Mouse (Mus musculus) layer of hippocampus, adult 9-11 months (tissue): ENCODE data around the gene Dmrta2.

Experiments used
- DNase-seq: peaks from one replicate; pipeline ENCODE4 v3.0.0; 2022

Gene Dmrta2

DNA sequence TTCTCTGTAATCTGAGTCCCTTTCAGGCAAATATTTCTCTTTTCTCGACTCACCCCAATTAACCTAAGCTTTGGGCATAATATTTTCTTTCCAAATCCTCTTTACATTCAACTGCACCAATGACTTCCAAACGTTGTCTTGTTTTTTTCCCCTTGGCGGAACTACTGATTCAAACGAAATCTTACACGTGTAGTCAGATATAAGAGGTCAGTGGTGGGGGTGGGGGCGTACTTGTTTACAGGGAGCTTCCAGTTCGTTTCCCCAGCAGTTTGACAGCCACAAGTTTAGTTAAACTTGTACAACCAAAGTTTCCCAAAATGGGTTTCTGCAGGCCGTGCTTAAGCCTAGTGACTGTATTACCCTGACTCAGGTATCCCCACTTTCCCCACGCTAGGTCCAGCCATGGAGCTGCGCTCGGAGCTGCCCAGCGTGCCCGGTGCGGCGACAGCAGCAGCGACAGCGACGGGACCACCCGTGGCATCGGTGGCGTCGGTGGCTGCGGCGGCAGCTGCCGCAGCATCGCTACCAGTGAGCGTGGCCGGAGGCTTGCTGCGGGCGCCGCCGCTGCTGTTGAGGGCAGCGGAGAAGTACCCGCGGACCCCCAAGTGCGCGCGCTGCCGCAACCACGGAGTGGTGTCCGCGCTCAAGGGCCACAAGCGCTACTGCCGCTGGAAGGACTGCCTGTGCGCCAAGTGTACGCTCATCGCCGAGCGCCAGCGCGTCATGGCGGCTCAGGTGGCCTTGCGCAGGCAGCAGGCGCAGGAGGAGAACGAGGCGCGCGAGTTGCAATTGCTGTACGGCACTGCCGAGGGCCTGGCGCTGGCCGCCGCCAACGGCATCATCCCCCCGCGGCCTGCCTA, 1.8 kb downstream of the Dmrta2 start:
- DNase-seq = no peak

DNA sequence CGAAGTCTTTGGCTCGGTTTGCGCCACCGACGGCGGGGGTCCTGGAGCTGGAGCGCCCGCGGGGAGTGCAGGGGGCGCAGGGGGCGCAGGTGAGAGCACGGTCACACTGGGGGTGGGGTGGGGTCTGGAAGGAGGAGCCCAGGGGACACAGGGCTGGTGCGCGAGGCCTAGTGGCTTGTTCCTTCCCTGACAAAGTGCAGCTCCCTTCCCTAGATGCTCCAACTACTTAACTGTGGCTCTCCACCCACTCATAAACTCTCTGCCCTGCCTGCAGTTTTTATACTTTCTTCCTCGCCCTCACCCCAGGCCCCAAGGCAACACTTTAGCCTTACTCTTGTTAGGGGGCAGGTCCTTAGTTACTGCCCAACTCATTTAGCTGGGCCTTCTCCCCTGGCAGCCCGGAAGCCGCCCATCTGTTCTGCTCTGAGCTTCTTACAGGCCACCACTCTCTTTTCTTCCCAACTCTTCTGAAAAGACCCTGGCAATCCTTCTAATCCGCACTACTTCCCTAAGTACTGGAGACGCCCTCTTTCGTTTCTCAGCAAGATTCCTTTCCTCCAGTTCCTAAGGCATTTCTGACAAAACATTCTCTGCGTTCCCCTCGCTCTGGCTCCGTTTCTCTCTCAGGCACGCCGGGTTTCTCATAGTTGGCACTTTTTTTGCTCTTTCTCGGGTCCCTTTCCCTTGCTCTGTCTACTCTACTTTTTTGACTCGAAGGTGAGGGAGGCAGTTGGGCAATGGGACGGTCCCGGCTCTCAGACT, 2.6 kb downstream of the Dmrta2 start:
- DNase-seq = no peak

DNA sequence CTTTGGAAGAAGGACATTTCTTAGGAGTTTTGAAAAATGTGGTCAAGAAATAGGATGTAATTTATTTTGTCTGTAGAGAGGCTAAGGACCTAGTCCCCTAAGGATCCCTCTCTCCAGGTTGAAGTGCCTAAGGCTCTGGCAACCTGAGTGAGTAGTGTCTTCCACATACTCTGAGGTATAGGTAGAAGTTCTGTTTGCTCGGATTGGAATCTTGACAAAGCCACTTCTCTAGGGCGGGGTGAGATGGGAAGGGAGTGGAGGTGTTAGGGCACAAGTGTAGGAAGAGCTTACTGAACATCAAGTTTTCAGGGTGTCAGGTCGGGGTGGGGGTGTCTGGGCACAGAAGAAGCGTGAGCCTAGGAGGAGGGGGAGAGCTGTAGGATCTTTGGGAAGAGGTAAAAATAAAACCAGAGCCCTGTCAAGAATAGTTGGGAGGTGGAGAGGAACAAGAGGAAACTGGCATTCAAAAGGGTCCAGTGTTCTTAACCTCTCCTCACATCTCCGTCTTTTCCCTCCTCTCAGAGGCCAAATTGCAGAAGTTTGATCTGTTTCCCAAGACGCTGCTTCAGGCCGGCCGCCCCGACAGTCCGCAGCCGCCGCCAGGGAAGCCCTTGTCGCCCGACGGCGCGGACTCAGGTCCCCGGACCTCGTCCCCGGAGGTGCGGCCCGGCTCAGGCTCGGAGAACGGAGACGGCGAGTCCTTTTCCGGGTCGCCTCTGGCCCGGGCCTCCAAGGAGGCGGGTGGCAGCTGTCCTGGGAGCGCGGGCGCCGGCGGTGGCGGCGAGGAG, 3.4 kb downstream of the Dmrta2 start:
- no peak for DNase-seq

DNA sequence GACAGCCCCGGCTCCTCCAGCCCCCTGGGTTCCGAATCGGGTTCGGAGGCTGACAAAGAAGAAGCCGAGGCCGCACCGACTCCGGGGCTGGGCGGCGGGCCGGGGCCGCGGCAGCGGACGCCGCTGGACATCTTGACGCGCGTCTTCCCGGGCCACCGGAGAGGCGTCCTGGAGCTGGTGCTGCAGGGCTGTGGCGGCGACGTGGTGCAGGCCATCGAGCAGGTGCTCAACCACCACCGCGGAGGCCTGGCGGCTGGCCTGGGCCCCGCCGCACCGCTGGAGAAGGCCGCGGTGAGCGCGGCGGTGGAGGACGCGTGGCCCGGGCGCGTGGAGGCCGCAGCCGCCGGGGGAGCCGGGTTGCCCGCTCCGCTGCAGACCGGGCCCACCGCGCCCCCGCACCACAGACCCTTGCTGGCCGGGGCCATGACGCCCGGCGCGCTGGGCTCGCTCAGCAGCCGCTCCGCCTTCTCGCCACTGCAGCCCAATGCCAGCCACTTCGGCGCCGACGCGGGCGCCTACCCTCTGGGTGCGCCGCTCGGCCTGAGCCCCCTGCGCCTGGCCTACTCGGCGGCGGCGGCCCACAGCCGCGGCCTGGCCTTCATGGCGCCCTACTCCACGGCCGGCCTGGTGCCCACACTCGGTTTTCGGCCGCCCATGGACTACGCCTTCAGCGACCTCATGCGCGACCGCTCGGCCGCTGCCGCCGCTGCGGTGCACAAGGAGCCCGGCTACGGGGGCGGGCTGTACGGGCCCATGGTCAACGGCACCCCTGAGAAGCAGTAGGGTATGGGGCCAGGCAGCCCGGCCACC, 4.2 kb downstream of the Dmrta2 start:
- no peak for DNase-seq

DNA sequence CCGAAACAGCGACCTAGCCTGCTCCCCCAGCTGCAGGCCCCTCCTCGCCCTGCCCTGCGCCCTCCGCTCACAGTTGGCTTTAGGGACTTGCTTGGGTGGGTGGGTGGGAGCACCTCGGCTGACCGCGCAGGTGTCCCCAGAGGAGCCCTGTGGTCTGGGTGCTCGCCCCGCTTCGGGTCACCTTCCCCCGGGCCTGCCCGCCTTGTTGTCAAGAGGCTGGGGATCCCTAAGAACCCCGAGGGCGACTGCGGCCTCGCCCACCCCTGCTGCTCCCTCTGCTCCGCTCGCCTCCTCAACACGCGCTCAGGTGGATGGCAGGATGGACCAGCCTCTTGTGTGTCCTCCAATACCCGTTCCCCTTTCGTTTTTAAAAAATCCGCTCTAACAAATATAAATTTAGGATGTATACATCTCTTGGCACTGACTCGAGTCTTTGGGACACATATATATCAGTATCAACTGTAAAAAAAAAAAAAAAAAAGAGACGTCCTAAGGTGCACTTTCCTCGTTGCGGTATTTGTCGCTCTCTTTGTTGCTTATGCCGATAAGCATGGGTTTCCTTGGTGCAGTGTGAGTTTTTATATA, 4.9 kb downstream of the Dmrta2 start:
- DNase-seq = no peak

DNA sequence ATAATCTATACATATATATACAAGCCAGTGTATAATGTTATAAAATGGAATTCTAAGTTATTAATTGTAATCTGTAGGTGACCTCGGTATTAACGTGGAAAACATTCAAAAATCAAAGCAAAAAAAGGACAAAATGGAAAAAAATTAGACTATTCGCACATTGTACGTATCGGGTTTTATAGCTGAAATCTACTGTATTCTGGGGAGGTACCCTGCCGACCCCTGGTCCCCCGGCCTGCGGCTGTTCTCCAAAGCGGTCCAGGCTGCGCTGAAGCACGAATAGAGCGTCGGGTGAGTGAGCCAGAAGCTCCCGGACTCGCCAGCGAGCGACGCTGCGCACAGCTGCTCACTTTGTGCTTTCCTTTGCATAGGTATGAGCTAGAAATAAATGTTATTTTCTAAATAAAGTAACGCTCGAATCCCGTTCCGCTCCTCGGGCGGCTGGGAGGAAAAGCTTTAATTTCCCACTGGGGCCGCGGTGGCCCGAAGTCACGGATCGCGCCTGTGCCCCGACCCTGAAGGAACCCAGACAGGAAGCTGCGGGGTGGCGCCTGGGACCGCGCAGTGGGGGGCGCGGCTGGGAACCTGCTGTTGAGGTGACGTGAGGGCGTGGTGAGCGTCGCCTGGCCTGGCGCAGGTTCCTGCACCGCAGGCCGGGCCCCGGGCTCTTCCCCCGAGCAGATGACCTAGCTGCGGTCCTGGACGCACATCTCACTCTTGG, 5.6 kb downstream of the Dmrta2 start:
- no peak for DNase-seq

DNA sequence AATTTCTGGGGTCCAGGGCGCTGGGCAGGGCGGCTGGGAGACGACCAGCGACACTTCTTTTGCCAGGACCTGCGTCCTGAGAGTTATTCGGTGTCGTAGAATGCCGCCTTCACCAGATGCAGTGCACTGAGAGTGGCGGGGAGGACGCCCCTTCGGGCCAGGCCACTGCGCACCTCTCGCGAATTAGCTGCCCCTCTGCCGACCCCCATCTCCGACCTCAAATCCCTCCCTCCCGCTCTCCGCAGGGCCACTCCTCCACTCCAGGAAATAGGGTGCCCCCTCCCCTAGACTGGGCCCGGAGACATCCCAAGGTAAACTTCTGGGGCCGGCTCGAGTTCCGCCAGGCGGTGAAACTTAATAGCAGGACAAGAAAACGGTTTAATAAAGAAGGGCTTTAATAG, 6.2 kb downstream of the Dmrta2 start:
- no peak for DNase-seq

DNA sequence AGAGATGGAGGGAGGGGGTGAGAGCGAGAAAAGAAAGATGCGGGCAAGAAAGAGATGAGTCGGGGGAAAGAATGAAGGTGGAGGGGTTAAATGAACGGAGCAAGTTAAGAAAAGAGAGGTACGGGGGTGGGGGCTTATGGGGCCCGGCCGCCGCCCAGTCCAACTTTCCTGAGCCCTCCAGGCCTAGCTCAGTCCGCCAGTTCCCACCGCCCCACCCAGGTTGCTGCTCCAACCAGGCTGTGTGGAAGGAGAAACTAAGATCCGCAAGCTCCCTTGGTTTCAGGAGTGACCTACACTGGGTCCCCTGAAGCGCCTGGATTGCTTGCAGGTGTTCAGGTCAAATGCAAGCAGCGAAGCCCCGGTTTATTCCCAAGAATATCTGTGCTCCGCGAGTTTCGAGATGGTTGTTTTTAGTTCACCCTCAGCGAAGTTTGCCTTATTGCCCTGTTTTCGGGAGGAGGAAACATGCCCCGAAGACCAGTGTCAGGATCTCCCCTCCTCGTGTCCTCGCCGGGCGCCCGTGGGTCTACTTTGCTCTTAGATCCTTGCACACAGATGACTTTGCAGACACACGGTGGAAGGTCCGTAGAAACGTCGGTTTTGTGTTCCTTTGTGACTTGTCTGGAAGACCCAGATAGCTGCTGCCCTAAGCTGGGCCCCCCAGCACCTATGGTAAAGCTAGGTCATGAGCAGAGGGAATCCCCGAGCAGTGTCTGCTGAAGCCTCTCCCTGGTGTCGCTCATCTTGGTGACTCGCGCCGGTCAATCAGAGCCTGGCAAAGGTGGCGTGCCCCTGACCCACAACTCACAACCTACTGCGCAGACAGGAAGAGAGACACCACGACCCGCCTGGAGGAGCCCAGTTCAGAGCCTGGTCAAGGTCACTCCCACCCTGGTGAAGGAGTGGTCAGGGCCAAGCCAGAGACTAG, 6.9 kb downstream of the Dmrta2 start:
- no peak for DNase-seq

DNA sequence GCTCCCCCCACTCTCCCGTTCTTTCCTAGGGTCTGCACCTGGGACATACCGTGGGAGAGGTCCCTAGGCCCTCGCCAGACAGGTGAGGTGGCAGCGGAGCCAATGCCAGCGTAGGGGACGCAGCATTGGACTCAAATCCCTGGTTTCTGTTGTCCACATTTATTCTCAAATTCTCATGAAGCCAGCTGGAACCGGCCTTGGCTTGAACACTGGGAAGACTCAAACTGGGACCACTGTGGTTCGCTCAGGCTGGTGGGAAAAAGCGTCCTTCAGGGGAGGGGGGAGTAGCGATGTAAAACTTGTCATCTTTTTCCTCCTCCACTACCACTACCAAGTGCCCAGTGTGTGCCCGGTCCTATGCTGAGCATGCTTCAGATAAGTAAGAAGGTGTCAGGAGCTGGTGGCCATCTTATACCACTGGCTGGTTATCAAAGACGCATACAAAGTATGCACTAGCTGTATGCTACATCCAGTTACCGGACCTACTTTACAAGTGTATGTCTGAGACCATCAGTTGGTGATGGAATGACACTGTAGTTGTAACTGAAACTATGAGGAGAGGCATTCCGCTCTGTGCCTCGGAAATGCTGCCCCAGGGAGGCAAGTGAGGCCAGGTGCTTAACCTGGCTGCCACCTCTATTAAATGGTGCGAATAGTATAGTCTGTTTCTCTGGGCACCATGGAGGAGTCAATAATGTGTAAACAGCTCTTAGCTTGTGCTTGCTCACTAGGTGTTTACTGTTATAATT, 7.7 kb downstream of the Dmrta2 start:
- no peak for DNase-seq

DNA sequence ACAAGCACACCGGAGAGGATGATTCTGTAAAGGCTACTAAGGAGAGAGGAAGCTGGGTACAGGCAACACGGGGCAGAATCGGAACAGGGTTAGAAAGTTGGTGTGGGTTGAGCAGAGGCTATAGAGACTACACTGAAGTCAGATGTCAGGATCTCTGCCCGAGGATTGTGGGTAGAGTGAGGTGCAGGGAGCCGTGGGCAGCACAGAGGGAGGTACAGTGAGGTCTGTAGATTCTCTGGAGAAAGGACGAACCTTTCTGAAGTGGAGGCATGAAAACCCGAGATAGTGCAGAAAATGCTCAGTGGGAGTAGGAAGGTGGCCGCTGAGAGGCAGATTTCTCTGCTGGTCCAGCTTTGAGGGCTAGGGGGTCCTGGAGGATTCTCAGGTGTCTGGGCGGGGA, 8.4 kb downstream of the Dmrta2 start:
- DNase-seq = no peak

DNA sequence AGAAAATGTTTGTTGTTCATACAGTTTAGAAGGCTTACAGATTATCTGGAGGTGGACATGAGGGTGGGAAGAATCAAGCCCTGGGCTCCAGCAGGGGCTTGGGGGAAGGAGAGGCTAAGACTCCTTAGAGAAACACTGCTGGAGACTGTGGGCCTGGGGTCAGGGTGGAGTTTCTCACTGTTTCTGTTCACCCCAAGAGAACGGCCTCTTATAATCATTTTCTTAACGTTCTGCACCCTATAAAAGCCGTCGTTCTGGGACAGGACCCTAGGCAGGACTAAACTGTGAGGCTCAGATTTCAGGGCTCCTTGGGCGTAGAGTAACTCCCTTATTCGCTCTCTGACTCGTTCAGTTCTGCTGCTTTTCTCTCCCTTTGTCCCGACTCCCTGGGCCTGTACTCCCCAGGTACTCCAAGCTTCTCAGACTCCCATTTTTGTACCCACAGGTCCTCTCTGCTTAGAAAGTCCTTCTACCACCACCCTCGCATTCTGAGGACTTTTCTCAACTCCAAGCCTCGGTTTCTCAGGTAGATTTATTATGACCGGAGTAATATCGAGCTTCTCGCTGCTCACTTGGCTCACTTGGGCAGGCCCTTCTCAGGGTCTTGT, 9.0 kb downstream of the Dmrta2 start:
- DNase-seq = no peak

DNA sequence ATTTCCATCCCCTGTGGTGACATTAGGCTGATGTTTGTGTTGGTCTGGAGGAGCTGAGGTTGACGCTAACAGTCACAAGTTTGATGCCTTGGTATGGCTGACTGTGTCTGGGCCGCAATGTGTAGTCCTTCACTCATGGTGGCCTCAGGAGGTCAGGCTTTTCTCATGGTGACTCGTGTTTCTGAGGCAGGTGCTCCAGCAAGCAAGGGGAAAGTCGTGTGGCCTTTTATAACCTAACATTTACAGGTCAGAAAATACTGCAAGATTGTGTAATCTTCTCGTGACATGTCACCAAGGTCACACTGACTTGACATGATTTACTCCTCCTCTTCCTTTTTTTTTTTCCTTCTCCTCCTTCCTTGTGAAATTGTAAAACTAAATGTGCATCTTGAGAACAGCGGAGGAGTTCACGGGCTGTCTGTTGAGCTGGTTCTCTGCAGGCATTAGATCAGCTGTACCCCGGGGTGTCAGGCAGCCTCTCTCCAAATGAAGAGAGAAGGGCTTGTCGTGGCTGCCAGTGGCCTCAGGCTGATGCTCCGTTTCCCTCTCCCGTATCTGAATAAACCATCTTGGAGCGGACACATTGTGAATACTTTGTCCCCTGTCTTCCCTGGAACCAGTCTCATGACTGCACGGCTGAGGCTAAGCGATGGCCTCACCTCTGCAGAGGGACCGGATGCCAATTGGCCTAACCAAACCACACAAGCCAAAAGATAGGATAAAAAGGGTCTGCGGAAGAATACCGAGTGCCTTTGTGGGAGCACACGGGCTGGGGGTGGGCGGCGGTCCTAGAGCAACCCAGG, 9.9 kb downstream of the Dmrta2 start:
- DNase-seq = no peak

DNA sequence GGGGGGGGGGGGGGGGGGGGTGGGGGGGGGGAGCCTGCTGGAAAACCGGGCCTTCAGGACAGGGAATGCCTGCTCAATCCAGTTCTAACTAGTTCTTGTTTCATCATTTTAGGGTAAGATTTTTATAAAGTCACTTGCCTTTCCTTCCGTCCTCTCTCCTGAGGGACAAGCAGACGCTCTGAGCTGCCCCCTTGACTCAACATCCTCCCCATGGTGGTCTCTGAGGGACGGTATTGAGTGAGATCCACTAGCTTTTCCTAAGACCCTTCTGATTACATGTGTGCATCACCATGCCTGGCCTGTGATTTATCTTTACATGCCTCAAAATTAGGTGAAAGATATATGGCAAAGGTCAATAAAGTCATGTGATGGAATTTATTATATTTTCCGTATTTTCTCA, 10.6 kb downstream of the Dmrta2 start:
- no peak for DNase-seq

DNA sequence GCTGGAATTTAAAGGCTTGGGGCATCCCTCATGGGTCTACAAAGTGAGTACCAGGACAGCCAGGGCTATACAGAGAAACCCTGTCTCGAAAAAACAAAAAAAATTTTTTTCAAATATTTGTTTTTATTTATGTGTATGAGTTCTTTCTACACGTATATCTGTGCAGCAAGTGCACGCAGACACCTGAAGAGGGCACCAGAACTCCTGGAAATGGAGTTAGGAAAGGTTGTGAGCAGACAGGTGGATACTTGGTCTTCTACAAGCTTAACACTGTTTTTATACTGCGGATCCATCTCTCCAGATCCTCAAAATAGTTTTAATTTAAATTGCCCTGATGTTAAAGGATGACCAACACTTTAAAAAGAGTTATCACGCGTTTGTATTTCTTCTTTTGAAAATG, 11.4 kb downstream of the Dmrta2 start:
- no peak for DNase-seq

DNA sequence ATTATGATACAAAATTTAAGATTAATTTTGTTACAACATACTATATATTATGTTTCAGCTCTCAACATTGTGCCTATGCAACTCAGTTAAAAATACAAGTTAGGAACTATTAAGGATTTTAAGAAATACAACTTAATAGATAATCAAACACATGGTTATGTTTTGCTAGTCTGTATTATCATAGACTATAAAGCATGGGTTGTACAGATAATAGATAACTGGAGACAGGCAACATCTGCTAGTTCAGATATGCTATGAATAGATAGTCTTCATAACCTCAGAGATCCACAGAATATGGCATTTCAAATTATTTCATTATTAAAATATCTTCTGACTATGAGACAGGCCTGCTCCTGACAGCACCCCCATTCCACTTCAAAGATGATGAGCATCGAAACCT, 28.2 kb downstream of the Dmrta2 start:
- DNase-seq = no peak

DNA sequence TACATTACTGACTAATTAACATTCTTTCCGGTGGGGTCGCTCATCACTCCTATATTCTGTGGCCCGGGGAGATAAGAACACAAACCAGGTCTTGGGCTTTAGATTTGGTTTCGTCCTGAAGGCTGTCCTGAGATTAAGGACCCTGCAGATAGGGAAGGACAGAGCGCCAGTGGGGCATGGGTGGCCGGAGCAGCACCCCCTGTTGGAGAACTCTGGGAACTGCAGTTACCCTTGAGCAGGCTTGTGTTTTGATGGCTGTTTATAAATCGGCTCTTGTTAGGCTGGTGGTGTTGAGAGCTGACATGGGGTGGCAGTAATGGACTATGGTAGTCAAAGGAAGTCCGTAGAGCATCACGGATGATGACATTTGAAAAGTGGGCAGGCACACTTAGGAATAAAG, 41.3 kb downstream of the Dmrta2 start:
- no peak for DNase-seq

DNA sequence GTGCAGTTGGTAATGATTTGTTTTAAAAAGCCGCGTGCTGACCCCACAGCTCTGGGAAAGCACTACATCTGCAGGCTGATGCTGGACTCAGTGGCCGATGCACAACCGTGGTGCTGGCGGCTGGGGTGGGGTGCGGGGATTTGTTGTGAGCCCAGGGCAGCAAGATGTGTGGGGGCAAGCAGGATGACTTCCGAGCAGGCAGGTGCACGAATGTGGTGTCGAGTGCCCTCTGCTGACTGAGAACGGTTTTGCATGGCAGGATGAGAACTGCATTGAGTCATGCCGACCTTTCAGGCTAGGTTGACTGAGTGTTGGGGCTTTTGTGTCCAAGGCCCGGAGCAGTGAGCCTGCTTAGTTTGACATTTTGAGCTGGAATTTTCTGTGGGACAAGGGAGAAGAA, 42.4 kb downstream of the Dmrta2 start:
- DNase-seq = peak; percentile 67

DNA sequence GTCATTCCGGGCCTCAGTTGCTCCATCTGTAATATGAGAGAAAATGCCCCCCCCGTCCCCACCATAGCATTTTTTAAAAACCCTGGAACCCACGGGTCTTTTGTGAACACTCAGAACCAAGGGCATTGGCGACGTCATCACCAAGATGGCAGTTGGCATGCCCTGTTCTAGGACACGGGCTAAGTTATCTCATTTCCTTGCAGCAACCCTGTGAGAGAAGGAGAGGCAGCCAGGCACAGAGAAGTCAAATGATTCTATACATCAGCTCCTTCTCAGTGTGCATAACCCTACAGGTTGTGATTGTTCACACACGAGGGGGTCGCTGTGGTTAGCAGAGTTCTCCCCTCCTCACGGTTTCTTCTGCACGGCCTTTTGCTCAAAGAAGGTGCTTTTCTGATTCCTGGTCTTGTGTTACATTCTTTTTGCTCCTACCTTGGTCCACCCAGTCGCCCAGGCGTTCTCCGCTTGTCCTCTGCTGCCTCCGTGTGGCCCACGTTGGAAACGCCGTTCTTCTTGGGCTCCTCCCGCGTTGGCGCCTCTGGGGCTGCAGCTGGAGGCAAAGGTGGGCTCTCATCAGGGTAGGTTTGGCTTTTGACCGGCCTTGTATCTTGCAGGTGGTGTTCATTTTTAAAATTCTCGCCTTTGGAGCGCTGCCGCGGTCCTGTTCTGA, 44.2 kb downstream of the Dmrta2 start:
- DNase-seq = peak; percentile 29
